Mouse (Mus musculus) midbrain, embryonic 10.5 days (tissue): ENCODE data around the gene Etfbkmt. TPM values are rescaled to one million over a fixed set of nuclear protein-coding genes. Genes with fewer than 3 reads are reported as not detected.

Experiments used
- DNase-seq: peaks from one replicate; pipeline ENCODE4 v3.0.0-alpha.2; 2017; ENCODE audit warnings: low spot score
- H3K27ac ChIP-seq: fragments of 300-500 bp; sonication (generic); replicated peaks from 2 replicates; pipeline ENCODE4 v1.5.1; 2016; ENCODE audit warnings: mild to moderate bottlenecking
- H3K27me3 ChIP-seq: fragments of 300-500 bp; sonication (generic); 2 replicates; pipeline ENCODE4 v1.6.1; 2016; ENCODE audit warnings: low read depth, mild to moderate bottlenecking; ENCODE audit not compliant: poor library complexity, severe bottlenecking
- H3K36me3 ChIP-seq: fragments of 300-500 bp; sonication (generic); 2 replicates; pipeline ENCODE4 v1.6.1; 2016; ENCODE audit warnings: mild to moderate bottlenecking, moderate library complexity
- H3K4me1 ChIP-seq: fragments of 300-500 bp; sonication (generic); 2 replicates; pipeline ENCODE4 v1.6.1; 2016
- H3K4me3 ChIP-seq: fragments of 300-500 bp; sonication (generic); 2 replicates; pipeline ENCODE4 v1.5.1; 2016; ENCODE audit warnings: mild to moderate bottlenecking, moderate library complexity
- H3K9me3 ChIP-seq: fragments of 300-500 bp; sonication (generic); replicated peaks from 2 replicates; pipeline ENCODE4 v1.6.1; 2016; ENCODE audit warnings: mild to moderate bottlenecking
- WGBS: fragments of 180-500 bp; shearing (Covaris S2); methylation state at CpG from one replicate; pipeline ENCODE4 v1.1.7; 2016; 5-methylcytosine and 5-hydroxymethylcytosine counted together
- polyA plus RNA-seq: library from polyadenylated mRNA; unstranded; fragments of >200 nt; fragmentation: Nextera tagmentation; extraction: Ambion mirVana; gene quantifications from 2 replicates; pipeline ENCODE4 v1.2.1, GENCODE M21; 2016

Gene Etfbkmt
- polyA plus RNA-seq = 9.8 and 9.9 TPM in 2 replicates

DNA sequence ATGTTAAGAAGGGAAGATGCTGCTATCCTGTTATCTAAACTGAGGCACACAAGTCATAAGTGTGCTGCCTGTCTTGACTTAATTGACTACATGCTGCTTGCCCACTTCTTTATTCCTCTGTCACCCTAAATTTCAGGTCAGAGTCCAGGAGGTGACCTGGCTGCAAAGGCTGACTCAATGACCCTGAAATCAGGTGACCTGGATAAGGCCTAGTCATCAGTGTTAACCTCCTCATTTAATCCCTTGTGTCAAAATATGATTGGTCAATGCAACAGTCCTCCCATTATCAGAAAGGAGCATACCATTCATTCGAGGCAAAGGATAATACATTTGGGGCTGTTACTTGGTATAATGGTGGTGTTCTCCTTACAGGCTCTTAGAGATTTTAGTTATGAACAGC lies at the start of gene Etfbkmt:
Etfbkmt (plus strand) TSS at position 379 of the 400 bp plus-strand sequence.
- Histone ChIP-seq H3K4me3 (no peak within 1 kb of the TSS), H3K27ac (no peak within 1 kb of the TSS), H3K36me3 (peaks cover 9% of the 10 kb centered on the region), H3K27me3 (no peaks in the 10 kb centered on the region), H3K9me3 (no peaks in the 10 kb centered on the region), H3K4me1 (peaks cover 20% of the 10 kb centered on the region)
- no peak for DNase-seq
- 88% methylated on average over 1 of the region's 1 CpGs for WGBS

DNA sequence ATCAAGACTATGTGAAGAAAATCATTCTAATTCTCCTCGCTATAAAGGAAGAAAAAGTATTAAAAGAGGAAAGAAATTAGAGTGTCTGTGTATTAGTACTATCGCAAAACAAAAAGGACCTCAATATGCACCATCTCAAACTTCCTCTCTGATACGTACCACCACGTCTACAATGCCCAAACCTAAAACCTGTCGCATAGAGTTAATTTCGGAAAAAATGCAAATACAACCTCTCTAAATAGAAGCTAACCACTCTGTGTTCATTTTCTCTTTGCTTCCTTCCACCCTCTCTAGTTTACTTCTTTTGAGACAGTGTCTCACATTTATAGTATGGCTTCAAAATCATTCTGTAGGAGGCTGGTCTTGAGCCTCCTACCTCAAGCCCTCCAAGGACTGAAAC lies 47.2 kb upstream of the Etfbkmt start:
- H3K27ac ChIP-seq = no peak overlapping the region
- WGBS = 95% methylated on average over 6 of the region's 6 CpGs
- 0 out of 2 replicates have a peak, but pooled peaks cover 3% of the 10 kb centered on the region for H3K36me3 ChIP-seq
- H3K4me1 ChIP-seq = no peaks in the 10 kb centered on the region
- H3K9me3 ChIP-seq = no peaks in the 10 kb centered on the region
- no peak for DNase-seq
- H3K27me3 ChIP-seq = no peaks in the 10 kb centered on the region
- H3K4me3 ChIP-seq = no peak overlapping the region

DNA sequence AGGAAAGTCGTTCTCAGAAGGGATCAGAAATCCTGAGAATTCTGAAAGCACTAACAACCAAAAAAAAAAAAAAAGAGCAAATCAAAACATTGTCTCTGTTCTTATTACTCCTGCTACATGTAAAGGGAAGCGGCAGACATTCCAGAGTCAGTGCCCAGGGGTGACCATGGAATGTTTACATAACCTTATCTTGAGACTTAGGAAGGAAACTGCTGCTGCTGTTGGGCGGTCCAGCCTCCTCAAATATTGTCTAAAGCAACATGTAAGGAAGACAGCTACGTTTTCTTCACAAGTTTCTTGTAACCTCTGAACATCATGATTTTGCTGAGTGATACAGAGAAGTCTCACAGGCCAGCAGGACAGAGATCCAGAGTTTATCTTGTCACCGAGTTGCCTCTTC lies 46.2 kb upstream of the Etfbkmt start:
- H3K4me1 ChIP-seq = no peaks in the 10 kb centered on the region
- H3K27me3 ChIP-seq = no peaks in the 10 kb centered on the region
- DNase-seq = no peak
- no peaks in the 10 kb centered on the region for H3K9me3 ChIP-seq
- 0 out of 2 replicates have a peak, but pooled peaks cover 4% of the 10 kb centered on the region for H3K36me3 ChIP-seq
- H3K4me3 ChIP-seq = no peak overlapping the region
- H3K27ac ChIP-seq = no peak overlapping the region
- 73% methylated on average over 5 of the region's 5 CpGs for WGBS

DNA sequence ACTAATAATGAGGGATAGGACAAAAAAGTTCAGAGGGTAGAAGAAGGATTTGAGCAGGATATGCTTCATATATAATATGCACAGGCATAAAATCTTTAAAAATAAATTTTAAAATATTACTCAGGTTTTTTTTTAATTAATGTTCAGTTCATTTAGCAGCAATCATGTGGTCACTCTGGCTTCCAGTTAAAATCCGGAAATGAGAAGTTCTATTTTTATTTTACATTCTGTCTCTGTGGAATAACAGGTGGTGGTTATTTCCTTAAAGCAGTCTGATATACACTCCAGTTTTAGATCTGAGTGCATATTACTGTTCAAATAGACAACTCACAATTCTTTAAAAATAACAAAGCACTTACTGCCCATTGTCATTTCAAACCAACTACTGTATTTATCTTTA lies 45.1 kb upstream of the Etfbkmt start:
- Histone ChIP-seq H3K27me3 (no peaks in the 10 kb centered on the region), H3K36me3 (0 out of 2 replicates have a peak, but pooled peaks cover 4% of the 10 kb centered on the region), H3K4me3 (no peak overlapping the region), H3K27ac (no peak overlapping the region), H3K4me1 (peaks cover 6% of the 10 kb centered on the region), H3K9me3 (no peaks in the 10 kb centered on the region)
- 86% methylated on average over 1 of the region's 1 CpGs for WGBS
- DNase-seq = no peak

DNA sequence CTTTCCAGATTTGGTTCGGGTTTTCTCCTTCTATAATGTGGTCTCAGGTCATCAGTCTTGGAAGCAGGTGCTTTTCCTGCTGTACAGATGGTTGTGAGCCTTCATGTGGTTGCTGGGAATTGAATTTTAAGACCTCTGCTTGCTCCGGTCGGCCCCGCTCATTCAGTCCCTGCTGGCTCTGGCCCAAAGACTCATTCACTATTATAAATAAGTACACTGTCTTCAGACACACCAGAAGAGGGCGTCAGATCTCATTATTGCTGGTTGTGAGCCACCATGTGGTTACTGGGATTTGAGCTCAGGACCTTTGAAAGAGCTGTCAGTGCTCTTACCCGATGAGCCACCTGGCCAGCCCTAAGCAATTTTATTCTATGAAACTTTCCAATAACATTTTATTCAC lies 44.3 kb upstream of the Etfbkmt start:
- Histone ChIP-seq H3K4me3 (no peak overlapping the region), H3K36me3 (0 out of 2 replicates have a peak, but pooled peaks cover 4% of the 10 kb centered on the region), H3K27me3 (no peaks in the 10 kb centered on the region), H3K4me1 (peaks cover 12% of the 10 kb centered on the region), H3K9me3 (no peaks in the 10 kb centered on the region), H3K27ac (no peak overlapping the region)
- 85% methylated on average over 6 of the region's 6 CpGs for WGBS
- no peak for DNase-seq

DNA sequence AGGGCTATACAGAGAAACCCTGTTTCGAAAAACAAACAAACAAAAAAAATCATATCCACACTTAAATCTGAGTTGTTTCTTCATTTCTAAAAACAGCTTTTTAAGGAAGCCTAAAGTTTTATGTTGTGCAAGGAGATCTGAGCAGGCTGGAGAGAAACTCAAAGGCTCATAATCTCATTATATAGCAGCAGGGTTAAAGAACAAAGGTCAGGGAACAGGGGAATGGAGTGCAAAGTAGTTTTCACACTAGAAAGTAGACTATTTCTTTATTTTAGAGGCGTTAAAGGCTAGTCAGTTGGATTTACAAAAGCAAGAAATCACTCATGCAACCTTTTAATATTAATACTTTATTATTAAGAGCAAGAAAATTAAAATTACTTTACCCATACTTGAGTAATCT lies 43.4 kb upstream of the Etfbkmt start:
- WGBS = 84% methylated on average over 2 of the region's 2 CpGs
- no peak for DNase-seq
- peaks cover 12% of the 10 kb centered on the region for H3K4me1 ChIP-seq
- 0 out of 2 replicates have a peak, but pooled peaks cover 4% of the 10 kb centered on the region for H3K36me3 ChIP-seq
- no peaks in the 10 kb centered on the region for H3K27me3 ChIP-seq
- no peak overlapping the region for H3K4me3 ChIP-seq
- H3K9me3 ChIP-seq = no peaks in the 10 kb centered on the region
- H3K27ac ChIP-seq = no peak overlapping the region

DNA sequence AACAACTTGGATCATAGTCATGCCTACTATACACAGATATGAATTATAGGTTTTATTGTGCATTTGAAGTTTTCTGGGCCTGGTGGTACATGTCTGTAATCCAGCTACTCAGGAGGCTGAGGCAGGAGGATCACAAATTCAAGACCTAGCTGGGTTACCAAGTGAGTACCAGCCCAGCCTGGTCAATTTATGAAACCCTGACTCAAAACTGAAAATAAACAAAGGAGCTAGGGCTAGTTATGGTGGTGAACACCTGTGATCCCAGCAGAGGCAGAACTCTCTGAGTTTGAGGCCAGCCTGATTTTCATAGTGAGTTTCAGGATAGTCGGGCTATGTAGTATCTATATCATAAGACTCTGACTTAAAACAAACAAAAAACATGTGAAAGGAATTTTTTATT lies 42.4 kb upstream of the Etfbkmt start:
- Histone ChIP-seq H3K27ac (no peak overlapping the region), H3K4me1 (peaks cover 18% of the 10 kb centered on the region), H3K27me3 (0 out of 2 replicates have a peak, but pooled peaks cover under 1% of the 10 kb centered on the region), H3K4me3 (no peak overlapping the region), H3K36me3 (0 out of 2 replicates have a peak, but pooled peaks cover 4% of the 10 kb centered on the region), H3K9me3 (no peaks in the 10 kb centered on the region)
- DNase-seq = no peak
- 88% methylated on average over 1 of the region's 1 CpGs for WGBS

DNA sequence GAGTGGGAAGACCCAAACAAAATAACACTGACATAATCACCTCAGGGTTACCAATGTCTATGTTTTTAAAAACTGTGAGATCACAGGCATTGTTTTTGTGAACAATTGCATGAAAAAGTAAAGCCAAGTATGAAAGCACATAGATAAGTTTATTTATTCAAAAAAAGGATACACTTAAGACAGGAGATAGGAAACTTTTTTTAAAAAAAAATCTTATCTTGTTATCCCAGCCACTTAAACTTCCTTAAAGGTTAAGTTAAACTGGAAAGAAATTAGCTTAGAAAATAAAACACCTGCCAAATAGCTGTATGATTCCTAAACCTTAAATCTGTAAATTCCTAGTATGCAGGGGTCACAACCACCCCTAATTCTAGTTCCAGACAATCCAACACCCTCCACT lies 40.7 kb upstream of the Etfbkmt start:
- peak overlapping the region; percentile 91; the same call in 1 of the 2 replicates for H3K4me3 ChIP-seq
- H3K36me3 ChIP-seq = 0 out of 2 replicates have a peak, but pooled peaks cover 4% of the 10 kb centered on the region
- DNase-seq = no peak
- H3K9me3 ChIP-seq = no peaks in the 10 kb centered on the region
- H3K4me1 ChIP-seq = peaks cover 18% of the 10 kb centered on the region
- 0 out of 2 replicates have a peak, but pooled peaks cover 4% of the 10 kb centered on the region for H3K27me3 ChIP-seq
- H3K27ac ChIP-seq = no peak overlapping the region

DNA sequence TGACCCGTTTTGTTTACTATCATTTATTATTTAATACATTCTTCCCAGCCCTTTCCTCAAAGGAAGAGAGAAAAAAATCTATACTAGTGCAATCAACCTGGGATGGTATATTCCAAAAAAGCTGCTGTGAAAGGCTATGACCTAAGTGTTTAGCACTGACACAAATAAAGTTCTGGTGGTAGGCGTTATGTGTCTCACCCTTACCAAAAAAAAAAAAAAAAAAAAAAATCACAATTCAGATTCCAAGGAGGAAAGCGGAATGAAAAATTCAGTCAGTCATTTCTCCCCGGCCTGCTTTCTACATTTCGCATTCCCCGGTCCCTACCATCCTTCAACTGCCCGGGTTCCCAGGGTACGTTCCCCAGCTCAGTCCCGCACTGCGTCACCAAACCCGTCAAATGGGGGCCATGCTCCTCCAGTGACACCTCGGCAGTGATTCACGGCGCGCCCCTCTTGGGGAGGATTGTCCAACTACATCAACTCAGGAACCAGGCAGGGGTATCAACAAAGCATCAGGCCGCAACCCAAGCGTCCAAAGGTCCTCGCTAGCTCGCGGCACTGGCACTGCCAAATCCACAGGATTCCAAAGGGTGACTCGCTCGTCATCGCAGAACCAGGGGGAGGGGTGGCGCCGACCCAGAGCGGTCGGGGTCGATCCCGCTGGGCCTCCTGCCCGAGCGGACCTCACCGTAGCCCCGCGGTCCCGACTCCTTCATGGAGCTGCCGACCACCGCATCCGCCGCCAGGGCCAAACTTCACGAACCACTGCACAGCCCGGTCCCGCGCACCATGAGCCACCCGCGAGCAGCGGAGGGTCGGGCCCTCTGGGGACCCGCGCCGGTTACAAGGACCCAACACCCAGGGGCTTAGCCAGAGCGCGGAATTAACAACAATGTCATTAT lies 39.2 kb upstream of the Etfbkmt start:
- Histone ChIP-seq H3K27me3 (0 out of 2 replicates have a peak, but pooled peaks cover 4% of the 10 kb centered on the region), H3K27ac (peak overlapping the region; percentile 97), H3K4me1 (peaks cover 18% of the 10 kb centered on the region), H3K9me3 (no peaks in the 10 kb centered on the region), H3K4me3 (peak overlapping the region; percentile 91), H3K36me3 (0 out of 2 replicates have a peak, but pooled peaks cover 4% of the 10 kb centered on the region)
- 1% methylated on average over 51 of the region's 52 CpGs for WGBS
- DNase-seq = peak; percentile 80

DNA sequence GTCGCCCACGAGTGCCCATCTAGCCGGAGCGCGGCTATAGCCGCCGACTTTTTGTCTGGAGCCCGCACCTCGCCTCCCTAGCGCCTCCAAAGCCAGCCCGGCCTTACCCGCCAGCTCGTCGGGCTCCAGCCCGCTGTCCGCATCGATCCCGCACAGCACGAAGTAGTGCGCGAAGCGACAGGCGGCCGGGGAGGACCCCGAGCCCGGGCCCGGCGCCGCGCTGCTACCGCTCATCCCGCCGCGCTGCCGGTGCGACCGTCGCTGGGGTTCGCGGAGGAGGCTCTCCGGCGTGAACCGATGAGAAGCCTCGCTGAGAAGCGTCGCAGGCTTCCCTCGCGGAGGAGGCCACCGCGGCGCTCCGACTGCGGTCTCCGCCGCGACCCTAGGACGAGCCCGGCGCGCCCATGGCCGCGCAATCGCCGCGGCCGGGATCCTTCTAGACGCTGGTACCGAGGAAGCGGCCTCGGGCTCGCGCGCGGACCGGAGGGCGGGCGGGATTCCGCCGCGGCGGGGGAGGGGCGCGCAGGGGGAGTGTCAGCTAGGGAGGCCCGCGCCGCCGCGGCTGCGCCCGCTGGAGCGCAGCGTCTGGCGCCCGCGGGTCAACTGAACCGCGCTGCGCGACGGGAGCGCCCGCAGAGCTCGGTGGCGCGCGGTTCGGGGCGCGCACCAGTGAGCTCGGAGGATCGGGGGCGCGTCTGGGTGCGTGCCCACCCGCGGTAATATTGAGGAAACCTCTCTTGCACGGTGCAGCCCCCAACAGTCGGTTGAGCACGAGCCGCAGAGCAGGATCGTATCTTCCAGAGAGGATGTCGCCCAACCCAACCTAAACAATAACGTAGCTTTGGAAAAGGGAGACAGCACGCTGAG lies 38.3 kb upstream of the Etfbkmt start, which contains the start of gene Dennd5b:
Dennd5b (minus strand) TSS at position 605 of the 867 bp plus-strand sequence.
- H3K27me3 ChIP-seq = 0 out of 2 replicates have a peak, but pooled peaks cover 4% of the 10 kb centered on the region
- H3K4me1 ChIP-seq = peaks cover 18% of the 10 kb centered on the region
- under 1% methylated on average over 124 of the region's 124 CpGs for WGBS
- DNase-seq = peak; percentile 83
- H3K4me3 ChIP-seq = peak within 1 kb of the TSS; percentile 91
- H3K27ac ChIP-seq = peak within 1 kb of the TSS; percentile 97
- H3K9me3 ChIP-seq = no peaks in the 10 kb centered on the region
- 0 out of 2 replicates have a peak, but pooled peaks cover 4% of the 10 kb centered on the region for H3K36me3 ChIP-seq

DNA sequence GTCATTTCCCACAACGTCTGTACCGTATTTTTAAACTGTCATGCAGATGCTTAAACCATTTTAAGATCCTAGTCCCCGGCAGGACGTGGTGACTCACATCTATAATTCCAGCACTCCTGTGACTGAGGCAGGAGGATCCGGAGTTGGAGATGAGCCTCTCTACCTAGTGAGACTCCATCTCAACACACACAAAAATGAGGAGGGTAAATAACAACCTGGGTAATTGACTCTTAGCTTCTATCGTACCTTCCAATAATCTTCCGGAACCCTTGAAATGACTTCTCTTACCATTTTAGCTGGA lies 37.8 kb upstream of the Etfbkmt start:
- H3K27ac ChIP-seq = peak overlapping the region; percentile 97
- H3K36me3 ChIP-seq = 0 out of 2 replicates have a peak, but pooled peaks cover 4% of the 10 kb centered on the region
- no peak for DNase-seq
- H3K4me3 ChIP-seq = peak overlapping the region; percentile 91
- 0 out of 2 replicates have a peak, but pooled peaks cover 4% of the 10 kb centered on the region for H3K27me3 ChIP-seq
- peaks cover 18% of the 10 kb centered on the region for H3K4me1 ChIP-seq
- H3K9me3 ChIP-seq = no peaks in the 10 kb centered on the region
- WGBS = 15% methylated on average over 7 of the region's 7 CpGs

DNA sequence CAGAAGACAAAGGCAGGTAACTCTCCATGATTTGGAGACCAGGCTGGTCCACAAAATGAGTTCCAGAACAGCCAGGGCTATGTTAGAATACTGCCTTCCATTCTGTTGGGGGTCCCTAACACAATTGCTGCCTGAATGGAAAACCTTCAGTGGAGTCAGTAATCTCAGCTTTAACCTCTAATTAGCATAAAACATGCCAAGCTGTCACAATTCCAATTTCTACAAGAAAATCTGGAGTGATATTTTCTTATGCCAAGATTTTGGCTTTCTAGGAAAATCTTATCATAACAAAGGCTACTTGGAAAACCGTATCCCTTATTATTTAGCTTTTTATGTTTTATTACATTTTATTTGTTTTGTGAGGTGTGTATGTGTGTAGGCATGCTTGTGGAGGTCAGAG lies 36.2 kb upstream of the Etfbkmt start:
- Histone ChIP-seq H3K27ac (no peak overlapping the region), H3K4me3 (no peak overlapping the region), H3K9me3 (no peaks in the 10 kb centered on the region), H3K4me1 (peaks cover 18% of the 10 kb centered on the region), H3K36me3 (no peaks in the 10 kb centered on the region), H3K27me3 (0 out of 2 replicates have a peak, but pooled peaks cover 4% of the 10 kb centered on the region)
- DNase-seq = no peak
- 92% methylated on average over 1 of the region's 1 CpGs for WGBS
